Mouse (Mus musculus) thymus, postnatal 25 days (tissue): ENCODE results near the gene H6pd.

Experiments
- DNase-seq: peaks from one replicate; pipeline ENCODE4 v3.0.0; 2022

Gene H6pd

DNA sequence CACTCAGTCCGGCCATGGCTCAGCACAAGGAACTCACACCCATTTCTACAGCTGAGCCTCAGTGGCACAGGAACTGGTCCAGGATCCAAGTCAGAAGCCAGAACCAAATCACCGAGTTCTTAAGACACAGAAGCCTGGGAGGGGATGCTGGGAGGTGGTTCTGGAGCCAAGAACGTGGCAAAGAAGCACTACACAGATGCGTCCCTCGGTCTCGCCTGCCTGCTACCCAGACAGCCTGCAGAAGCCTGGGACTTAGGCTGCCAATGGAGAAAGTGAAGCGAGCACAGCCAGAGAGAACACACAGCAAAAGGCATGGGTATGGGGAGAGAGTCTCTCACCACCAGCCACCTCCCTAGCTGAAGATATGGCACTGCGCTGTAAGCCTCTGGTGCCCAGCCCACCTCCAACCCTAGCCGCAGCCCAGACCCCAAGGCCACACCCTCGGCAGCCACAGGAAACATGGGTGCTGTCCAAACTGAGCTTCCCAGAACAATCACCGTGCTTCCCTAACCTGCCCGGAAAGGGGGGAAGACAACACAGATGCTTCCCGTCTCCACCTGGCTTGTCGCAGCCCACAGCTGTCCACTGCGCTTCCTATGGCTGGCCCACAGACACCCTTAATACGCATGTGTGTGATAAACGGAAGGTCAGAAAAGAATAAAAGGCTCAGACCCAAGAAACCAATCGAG, 67.6 kb downstream of the H6pd start:
- DNase-seq = no peak

GRCm38 (mm10) chr4:149938701-149939100, 70.1 kb downstream of the H6pd start:
- no peak for DNase-seq

DNA sequence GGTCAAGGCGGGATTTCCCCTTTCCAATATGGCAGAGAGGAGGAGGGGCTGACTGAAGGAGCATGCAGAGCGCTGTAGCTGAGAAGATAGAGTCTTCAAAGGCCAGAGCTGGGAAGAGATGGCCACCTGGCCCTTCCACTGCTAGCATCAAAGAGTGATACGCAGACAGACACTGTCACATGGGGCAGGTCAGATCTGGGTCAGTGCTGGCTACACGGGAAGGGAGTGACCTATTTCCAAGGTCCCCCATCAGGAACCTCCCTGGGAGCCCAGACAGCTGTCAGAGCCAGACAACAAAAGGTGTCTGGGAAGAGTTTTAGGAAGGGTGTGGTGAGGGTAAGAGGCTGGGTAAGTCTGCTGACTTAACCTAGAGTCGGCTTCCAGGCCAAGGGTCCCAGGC, 71.9 kb downstream of the H6pd start:
- no peak for DNase-seq

GRCm38 (mm10) chr4:149935470-149935869, 73.4 kb downstream of the H6pd start:
- DNase-seq = no peak

GRCm38 (mm10) chr4:149933519-149934245, 75.1 kb downstream of the H6pd start:
- no peak for DNase-seq

GRCm38 (mm10) chr4:149933025-149933424, 75.8 kb downstream of the H6pd start:
- no peak for DNase-seq

GRCm38 (mm10) chr4:149932108-149932815, 76.6 kb downstream of the H6pd start:
- no peak for DNase-seq

DNA sequence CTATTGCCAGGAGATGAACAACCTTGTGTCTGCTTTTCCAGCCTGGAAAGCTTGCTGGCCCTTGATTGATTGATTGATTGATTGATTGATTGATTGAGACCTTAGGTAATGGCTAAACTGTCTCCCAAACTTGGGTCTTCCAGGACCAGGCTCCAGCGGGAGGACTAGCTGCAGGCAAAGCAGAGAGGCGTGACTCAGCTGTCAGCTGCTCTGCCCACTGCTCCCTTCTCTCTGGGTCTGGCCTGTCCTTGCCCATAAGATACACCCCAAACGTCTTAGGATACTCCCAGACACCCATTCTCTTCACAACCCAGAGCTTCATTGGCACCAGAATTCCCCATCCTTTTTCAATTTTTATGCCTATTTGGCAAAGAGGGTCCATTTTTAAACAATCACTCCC, 78.1 kb downstream of the H6pd start:
- DNase-seq = no peak
